Mouse (Mus musculus) thymus, adult 2 months (tissue): Measurements from ENCODE around the gene Atxn1.

ENCODE experiments used
- CTCF ChIP-seq: fragments of 200-500 bp; IDR thresholded peaks from 2 replicates; pipeline ENCODE4 v1.5.1; 2012; ENCODE audit warnings: mild to moderate bottlenecking, control low read depth, low read length, moderate library complexity, borderline replicate concordance; ENCODE audit not compliant: control insufficient read depth, poor library complexity, insufficient read depth; ENCODE audit errors: extremely low read depth
- POLR2A ChIP-seq: fragments of 200-500 bp; IDR thresholded peaks from 2 replicates; pipeline ENCODE4 v1.6.1; 2012; ENCODE audit warnings: mild to moderate bottlenecking, low read length, control low read depth, moderate library complexity; ENCODE audit not compliant: control insufficient read depth, poor library complexity, insufficient read depth; ENCODE audit errors: extremely low read depth

DNA sequence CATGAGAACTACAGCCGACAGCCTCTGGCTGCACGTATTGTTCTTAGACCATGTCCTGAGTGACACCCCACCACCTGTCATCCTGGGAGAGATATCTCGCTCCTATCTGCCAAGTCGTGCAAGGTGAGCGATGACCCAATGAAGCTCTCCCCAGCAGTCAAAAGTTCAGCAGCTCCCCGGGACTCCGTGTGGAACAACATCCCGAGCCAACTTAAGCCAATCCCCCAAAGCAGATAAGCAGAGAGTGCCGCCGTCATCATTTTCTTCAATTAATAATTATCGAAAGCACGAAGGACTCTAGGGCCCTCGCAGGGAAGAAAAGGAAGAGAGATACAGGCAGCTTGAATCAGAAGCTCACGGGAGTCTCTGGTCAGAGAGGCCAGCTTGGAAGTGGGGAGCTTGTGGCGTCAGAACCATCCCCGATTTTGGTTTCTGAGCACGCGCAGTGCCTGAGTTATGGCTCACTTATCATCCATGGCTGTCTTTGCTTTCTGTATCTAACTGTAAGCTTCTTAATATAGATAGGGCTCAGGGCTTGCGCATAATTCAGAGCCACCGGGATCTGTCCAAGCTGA, 13.7 kb downstream of the Atxn1 start:
- TF ChIP-seq CTCF = no peak
- no peak for TF ChIP-seq POLR2A
